Mouse (Mus musculus) urinary bladder, postnatal 25 days (tissue): ENCODE measurements at regions not wholly inside any gene's neighbourhood (a gene's known extent, or its start where the extent isn't known, plus 50 kb on each side); places are given as distances from the start of the nearest gene placed in this dataset.

Source experiments
- DNase-seq: peaks from one replicate; pipeline ENCODE4 v3.0.0; 2022; ENCODE audit warnings: low spot score

DNA sequence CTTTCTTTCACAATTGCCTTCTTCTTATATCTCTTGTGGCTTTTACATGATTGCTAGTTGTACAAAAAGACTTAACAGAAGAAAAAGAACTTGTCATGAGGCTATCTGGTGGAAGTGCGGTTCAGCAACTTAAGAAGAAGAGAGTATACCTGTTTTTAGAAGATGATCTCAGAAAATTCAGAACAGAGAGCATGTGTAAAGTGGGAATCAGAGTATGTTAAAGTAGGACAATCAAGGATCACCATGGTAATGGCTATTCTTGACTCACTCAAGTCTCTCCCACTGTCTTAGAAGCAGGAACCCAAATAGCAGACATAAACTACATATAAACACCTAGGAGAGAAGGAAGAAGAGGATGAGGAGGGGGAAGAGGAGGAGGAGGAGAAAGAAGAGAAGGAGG lies 857.9 kb upstream of the Nr2f1 start:
- no peak for DNase-seq

DNA sequence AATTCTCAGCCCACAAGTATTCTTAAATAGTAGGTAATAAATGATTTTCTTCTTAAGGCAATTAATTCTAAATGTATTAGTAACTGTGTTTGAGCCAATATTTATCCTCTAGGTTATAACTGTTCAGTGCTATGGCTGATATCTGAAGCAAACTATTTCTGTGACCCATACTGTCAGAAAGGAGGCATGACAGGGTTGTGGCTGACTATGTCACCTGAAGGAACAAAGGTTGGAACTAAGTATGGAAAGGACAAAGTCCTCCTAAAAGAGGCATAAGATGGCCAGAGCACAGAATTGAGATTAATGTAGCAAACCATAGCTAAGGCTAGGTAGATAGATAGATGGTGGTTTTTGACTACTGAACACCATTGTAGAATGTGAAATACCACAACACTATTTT lies 854.9 kb upstream of the Nr2f1 start:
- no peak for DNase-seq

- DNase-seq = no peak
These were observed 853.9 kb upstream of the Nr2f1 start for GRCm38 (mm10) chr13:79053428-79053827.

GRCm38 (mm10) chr13:79047240-79047639 lies 847.7 kb upstream of the Nr2f1 start:
- no peak for DNase-seq

DNA sequence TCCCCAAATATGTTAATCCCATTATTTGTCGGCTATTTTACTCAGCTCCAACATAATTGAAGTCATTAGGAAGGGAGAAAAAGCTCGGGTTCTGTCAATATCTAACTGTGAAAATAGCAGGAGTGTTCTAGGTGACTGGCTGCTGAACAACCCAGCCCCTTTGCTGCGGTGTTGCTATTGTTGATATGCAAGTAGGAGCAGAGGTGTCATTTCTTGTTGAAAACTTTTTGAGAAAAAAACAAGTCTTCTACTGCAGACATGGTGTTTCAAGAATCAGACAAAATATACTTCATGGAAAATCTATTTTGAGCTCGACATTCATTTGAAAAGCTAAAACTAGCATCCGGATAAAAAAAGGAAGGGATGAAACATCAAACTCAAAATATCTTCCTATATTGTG lies 845.1 kb upstream of the Nr2f1 start:
- DNase-seq = no peak

- DNase-seq = no peak
These were observed 838.3 kb upstream of the Nr2f1 start for GRCm38 (mm10) chr13:79037883-79038282.

- no peak for DNase-seq
These were observed 835.7 kb upstream of the Nr2f1 start for GRCm38 (mm10) chr13:79035276-79035675.

DNA sequence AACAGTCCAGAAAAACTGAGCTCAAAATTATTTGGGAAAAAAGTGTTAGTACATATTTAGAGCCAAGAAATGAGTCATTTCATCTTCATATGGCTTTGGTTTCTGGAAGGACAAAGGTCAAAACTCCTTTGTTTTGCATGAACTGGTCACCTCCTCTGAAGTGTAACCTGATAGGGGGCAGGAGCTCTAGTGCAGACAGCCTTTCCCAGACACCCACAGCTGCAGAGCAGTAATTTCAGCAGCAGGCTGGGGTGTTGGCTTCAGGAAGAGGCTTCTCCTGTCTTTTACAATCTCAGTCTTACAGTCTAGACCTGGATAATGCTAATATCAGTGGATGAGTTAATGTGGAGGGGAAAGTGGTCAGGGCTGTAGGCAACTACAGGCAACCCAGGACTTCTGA lies 830.4 kb upstream of the Nr2f1 start:
- no peak for DNase-seq

DNA sequence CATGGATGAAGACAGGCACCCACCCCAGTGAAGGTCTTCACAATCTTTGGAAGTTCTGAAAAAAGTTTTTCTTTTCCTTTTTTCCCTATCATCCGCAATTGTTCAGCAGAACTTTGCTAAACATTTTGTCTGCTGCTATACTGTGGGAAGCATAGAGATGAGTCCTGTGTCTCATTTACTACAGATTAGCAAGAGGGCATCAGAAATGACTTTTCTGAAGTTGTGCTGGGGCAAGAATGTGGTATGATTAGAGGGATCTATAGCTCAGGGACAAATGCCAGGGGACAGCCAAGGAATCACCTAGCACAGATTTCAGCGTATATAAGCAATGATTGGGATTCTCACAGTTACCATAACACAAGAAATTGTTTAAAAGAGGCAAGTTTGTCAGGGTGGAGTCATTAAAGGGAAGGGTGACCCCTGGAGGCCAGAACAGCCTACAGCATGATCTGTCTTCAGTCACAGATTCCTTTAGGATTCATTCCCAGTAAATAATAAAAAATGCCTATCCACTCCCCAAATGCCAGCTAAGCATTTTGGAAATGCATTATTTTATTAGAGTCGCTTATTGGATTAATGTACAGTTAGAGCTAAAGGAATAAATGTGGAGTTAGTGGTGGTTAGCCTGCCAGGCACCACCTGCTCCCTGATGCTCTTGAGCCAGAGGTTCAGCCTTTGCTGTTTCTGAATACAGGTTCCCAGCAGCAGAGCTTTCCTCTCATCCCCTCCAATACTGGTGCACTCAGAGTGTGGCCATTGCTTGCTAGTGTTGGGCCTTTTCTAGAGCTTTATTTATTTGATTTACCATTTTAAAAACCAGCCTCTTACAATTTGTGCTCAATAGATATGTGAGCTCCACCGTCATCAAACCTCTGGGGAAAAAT lies 828.6 kb upstream of the Nr2f1 start:
- peak; percentile 5 for DNase-seq

- DNase-seq = no peak
These were observed 826.1 kb upstream of the Nr2f1 start for GRCm38 (mm10) chr13:79025645-79026044.

GRCm38 (mm10) chr13:79018051-79018450 lies 818.5 kb upstream of the Nr2f1 start:
- no peak for DNase-seq

GRCm38 (mm10) chr13:79003313-79003712 lies 803.8 kb upstream of the Nr2f1 start:
- no peak for DNase-seq

GRCm38 (mm10) chr13:78998855-78999254 lies 799.3 kb upstream of the Nr2f1 start:
- no peak for DNase-seq

- no peak for DNase-seq
These were observed 792.8 kb upstream of the Nr2f1 start for GRCm38 (mm10) chr13:78992326-78992725.

DNA sequence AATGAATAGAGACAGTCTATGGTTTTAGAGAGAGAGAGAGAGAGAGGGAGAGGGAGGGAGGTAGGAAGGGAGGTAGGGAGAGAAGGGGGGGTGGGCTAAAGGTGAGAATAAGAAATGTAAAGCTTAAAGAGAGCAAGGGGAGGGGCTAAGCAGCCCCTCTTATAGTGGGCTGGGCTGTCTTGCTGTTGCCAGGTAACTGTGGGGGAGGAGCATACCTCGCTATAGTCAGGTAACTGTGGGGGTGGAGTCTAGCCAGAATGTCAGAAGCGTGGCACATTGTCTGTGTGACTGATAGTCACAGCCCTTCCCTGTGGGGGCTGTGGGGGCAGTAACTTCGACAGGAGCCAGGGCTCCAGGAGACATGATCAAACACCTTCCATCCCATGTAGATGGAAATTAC lies 786.4 kb upstream of the Nr2f1 start:
- DNase-seq = no peak

DNA sequence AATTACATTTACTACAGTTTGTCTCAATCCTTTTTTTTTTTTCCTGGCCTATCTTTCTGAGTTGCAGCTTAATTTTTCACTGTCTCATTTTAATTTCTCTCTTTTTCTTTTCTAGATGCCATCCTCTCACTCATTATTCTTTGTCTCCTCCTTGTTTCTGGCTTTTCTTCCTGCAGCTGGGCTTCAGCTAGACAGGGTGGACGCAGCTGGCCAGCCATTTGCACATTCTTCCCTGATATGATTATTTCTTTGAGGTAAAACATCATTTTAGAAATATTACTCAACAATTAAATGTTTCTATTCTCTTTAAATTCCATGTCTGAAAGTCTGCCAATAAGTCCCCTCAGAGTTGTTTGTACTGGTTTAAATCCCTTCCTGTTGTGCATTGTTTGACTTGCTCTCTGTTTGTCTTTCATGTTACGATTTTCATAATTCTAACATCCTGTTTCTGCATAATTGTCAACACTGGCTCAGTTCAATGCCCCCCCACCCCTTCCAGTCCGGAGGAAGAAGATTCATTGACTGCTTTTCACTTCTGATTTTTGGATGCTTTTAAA lies 777.7 kb upstream of the Nr2f1 start:
- no peak for DNase-seq

- DNase-seq = no peak
These were observed 738.8 kb upstream of the Nr2f1 start for GRCm38 (mm10) chr13:78938351-78938741.

DNA sequence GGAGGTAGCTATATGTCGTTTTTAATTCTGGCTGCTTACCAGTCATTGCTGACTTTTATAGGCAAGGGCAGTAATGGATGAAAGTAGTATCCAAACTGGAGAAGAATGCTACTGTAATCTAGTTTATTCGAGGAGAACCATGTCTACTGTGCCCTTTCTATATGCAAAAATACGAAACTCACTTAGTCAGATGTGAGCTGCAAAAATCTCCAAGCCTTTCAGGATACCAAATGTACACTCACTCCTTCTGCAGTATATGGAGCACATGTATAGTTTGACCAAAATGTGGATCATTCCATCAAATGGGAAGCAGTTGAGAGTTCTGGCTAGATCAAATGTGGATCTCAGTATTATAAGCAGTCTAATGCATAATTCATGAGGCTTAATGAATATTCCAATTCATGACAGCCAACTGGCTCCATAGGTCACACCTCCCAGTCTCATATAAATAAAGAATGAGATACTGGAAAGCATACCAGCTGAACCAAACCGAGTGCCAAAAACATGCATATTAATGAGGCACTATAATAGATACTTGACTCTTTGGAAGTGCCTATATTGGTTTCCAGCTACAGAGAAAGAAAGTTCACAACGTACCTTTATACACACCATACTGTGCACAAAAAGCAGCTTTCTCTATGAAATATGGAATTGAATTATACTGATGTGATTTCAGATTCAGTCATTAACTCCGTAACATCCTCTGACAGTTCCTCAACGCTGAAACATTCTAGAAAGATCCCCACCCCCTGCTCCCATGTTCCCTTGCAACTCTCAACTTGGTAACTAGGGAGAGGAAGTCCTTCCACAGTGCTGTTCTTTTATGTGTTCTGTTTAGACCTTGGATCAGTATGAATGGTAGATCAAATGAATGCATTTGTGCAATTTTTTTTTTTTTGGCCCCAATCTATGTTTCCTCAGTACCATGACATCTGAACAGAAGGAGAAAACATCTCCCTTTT lies 738.1 kb upstream of the Nr2f1 start:
- no peak for DNase-seq

- DNase-seq = no peak
These were observed 736.6 kb upstream of the Nr2f1 start for GRCm38 (mm10) chr13:78935990-78936650.

GRCm38 (mm10) chr13:78928347-78928746 lies 728.8 kb upstream of the Nr2f1 start:
- DNase-seq = no peak

- no peak for DNase-seq
These were observed 721.2 kb upstream of the Nr2f1 start for GRCm38 (mm10) chr13:78920802-78921201.

DNA sequence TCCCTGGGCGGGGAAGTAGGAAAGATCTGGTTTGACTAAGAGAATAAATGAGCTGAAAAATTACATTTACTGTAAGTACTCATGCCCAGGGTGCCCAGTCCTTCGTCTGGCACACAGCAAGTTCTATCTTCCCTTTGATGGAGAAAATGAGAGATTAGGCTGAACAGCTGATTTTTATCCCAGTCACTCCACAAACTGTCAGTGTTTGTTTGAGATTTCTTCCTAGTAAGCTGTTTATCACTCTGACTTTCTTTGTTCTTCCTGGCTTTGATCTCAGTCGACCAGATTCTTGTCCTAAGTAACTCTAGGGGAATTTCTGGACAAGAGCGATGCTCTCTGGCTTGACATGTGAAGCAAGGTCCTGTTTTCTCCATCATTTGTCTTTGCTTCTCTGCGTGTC lies 710.3 kb upstream of the Nr2f1 start:
- DNase-seq = no peak
